Mouse (Mus musculus) neutrophil, adult 5-6 weeks (primary cell): ENCODE results near the gene Prss40. TPM values are rescaled to one million over a fixed set of nuclear protein-coding genes. Genes with fewer than 3 reads are reported as not detected.

Source experiments
- total RNA-seq: library from RNA; stranded (forward); fragments of 200-1000 nt; gene quantifications from 2 replicates; pipeline ENCODE4 v1.2.3, GENCODE M21; 2017

The Prss40 gene
- total RNA-seq, 1 experiment from 2014 or later: not detected

Other genes starting within 250 kb of the Prss40 start
- gene Ccdc115, start 121.3 kb downstream of the Prss40 start, total RNA-seq: 22.7 and 25.4 TPM in 2 replicates
- gene Imp4, start 121.1 kb downstream of the Prss40 start, total RNA-seq: 22.7 and 23.0 TPM in 2 replicates
- 262 and 311 TPM in 2 replicates for gene Ptpn18, start 101.2 kb downstream of the Prss40 start, total RNA-seq
- not detected in 2 replicates for gene Prss39, start 62.5 kb downstream of the Prss40 start, total RNA-seq
- not detected in 2 replicates for gene Cfc1, start 25.3 kb downstream of the Prss40 start, total RNA-seq
- not detected in 2 replicates for gene Amer3, start 18.7 kb upstream of the Prss40 start, total RNA-seq